Mouse (Mus musculus): ENCODE measurements around the gene Gm8890. TPM values are rescaled to one million over a fixed set of nuclear protein-coding genes. Genes with fewer than 3 reads are reported as not detected.
"Not testable (repeated sequence)": the region's sequence is repeated elsewhere in the genome, so short reads cannot be mapped to it uniquely, and the experiment has no call there.

The Gm8890 gene
- polyA plus RNA-seq (2016; fragmentation: Nextera tagmentation; extraction: Ambion mirVana), result not detected in 2 replicates

DNA sequence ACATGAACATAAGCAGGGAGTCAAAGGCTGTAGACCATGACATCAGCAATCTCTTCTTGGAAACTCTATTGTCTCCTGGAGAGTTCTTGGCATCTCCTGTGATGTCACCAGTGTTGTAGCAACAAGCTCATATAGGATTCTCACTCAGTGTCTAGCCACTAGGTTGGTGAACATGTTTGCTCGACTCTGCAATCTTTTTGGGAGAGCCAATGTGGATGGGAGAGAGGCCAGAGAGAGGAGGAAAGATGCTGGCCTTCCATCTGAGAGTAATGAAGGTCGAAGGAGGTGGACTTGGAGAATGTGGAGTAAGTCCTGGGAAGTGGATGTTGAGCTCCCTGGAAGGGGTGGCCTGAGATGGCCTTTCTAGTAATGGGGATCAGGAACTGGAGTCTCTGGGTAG is at the start of gene Gm8890:
Gm8890 (plus strand) TSS at position 301 of the 400 bp plus-strand sequence.
- H3K27me3 ChIP-seq; ATAC-seq (ENCODE audit: low FRiP score, low read depth); H3K27ac ChIP-seq (replicated peaks); H3K9ac ChIP-seq (replicated peaks); H3K4me2 ChIP-seq (replicated peaks); H3K4me1 ChIP-seq; H3K9me3 ChIP-seq; H3K4me3 ChIP-seq; H3K36me3 ChIP-seq: not testable (repeated sequence)
- WGBS, result no CpG with 5 or more reads among the region's 2 CpGs

DNA sequence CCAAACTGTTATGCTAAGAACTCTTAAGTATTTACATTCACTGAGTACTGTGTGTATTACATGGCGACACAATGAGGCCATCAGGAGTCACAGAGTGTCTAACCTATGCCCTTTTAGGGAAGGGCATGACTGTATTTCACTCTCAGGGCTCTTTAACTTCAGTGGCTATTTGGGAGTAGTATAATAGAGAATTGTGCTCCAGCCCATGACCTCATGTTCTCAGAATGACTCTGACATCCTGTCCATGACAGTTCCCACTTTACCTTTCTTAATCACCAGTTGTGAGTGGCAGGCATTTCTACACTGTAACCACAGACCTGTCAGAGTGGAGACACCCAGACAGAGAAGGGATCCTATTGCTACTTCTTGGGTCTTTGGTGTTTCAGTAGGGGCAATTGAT is 388 bp downstream of the Gm8890 start:
- WGBS, result 92% methylated on average over 1 of the region's 1 CpGs
- H3K4me1 ChIP-seq, result not testable (repeated sequence)

More for the DNA sequence above, 388 bp downstream of the Gm8890 start:
- not testable (repeated sequence) for H3K27me3 ChIP-seq; H3K27ac ChIP-seq (replicated peaks); ATAC-seq (ENCODE audit: low FRiP score, low read depth); H3K36me3 ChIP-seq; H3K9me3 ChIP-seq; H3K4me2 ChIP-seq (replicated peaks); H3K9ac ChIP-seq (replicated peaks); H3K4me3 ChIP-seq

Other genes starting within 250 kb of the Gm8890 start
- not detected in 2 replicates for gene Gm8879, start 128.4 kb upstream of the Gm8890 start, polyA plus RNA-seq (2016; fragmentation: Nextera tagmentation; extraction: Ambion mirVana)
- gene Gm5861, start 73.0 kb upstream of the Gm8890 start, polyA plus RNA-seq (2016; fragmentation: Nextera tagmentation; extraction: Ambion mirVana), result not detected in 2 replicates
- not detected in 2 replicates for gene Speer1, start 85.5 kb downstream of the Gm8890 start, polyA plus RNA-seq (2016; fragmentation: Nextera tagmentation; extraction: Ambion mirVana)
- gene Gm8897, start 160.4 kb downstream of the Gm8890 start, polyA plus RNA-seq (2016; fragmentation: Nextera tagmentation; extraction: Ambion mirVana), result not detected in 2 replicates
- gene Gm8906, start 246.7 kb downstream of the Gm8890 start, polyA plus RNA-seq (2016; fragmentation: Nextera tagmentation; extraction: Ambion mirVana), result not detected in 2 replicates